In genomic region chr5:110357531-110358179, GRCm38 (mm10) we compare ENCODE assay signal across 9 mouse cellular contexts. TPM values are rescaled to one million over a fixed set of nuclear protein-coding genes. Genes with fewer than 3 reads are reported as not detected.
A peak's percentile ranks its signal among the peaks of the same experiment; 100 is the strongest.
DNase-seq lines count a peak whose midpoint lies in the region; ATAC-seq and TF ChIP-seq lines count a peak whose summit lies in the region.
"Had no signal": no experiment of that assay in that cellular context is flagged by ENCODE, and none has a peak within 500 bp of the region (broad histone marks: within the 10 kb centered on the region; RNA-seq: fewer than 3 reads in every experiment).

No protein-coding gene starts in this region.

- no peak for ATAC-seq in heart, embryonic 12.5 days (ENCODE audit: insufficient number of reproducible peaks, low FRiP score)
- ATAC-seq in midbrain, postnatal 0 days (ENCODE audit: low FRiP score) = peak; percentile 53

- no peaks in the 10 kb centered on the region for H3K4me1 ChIP-seq in heart, adult 2 months (ENCODE audit: control insufficient read depth, insufficient read depth, low read length)
- 0 out of 2 replicates have a peak, but pooled peaks cover 3% of the 10 kb centered on the region for H3K4me1 ChIP-seq in heart, embryonic 12.5 days (replicated peaks)
- no peaks in the 10 kb centered on the region for H3K4me1 ChIP-seq in midbrain, postnatal 0 days (ENCODE audit: insufficient read depth, low read length)
- no peaks in the 10 kb centered on the region for H3K4me1 ChIP-seq in spleen, adult 2 months (ENCODE audit: control insufficient read depth, insufficient read depth, insufficient read length)

- TF ChIP-seq EP300 in heart, adult 2 months (IDR thresholded peaks at IDR 0.05; ENCODE audit: insufficient read depth, low read depth, low read length) = peak; percentile 82; the same call in 1 of the 2 replicates

- TF ChIP-seq CTCF in heart, adult 2 months (IDR thresholded peaks at IDR 0.05) = peak; percentile 80
- TF ChIP-seq CTCF in midbrain, postnatal 0 days (IDR thresholded peaks at IDR 0.05) = peak; percentile 92
- TF ChIP-seq CTCF in spleen, adult 2 months (IDR thresholded peaks at IDR 0.05; ENCODE audit: extremely low read depth, insufficient read depth, insufficient read length, insufficient replicate concordance) = peak; percentile 71; the same call in 1 of the 2 replicates

- no peaks in the 10 kb centered on the region for H3K27me3 ChIP-seq in heart, adult 2 months (ENCODE audit: control insufficient read depth, insufficient read depth, low read length)
- H3K27me3 ChIP-seq in heart, embryonic 12.5 days (replicated peaks) = peaks cover 22% of the 10 kb centered on the region
- no peaks in the 10 kb centered on the region for H3K27me3 ChIP-seq in midbrain, postnatal 0 days (ENCODE audit: insufficient read depth, low read length)
- no peaks in the 10 kb centered on the region for H3K27me3 ChIP-seq in spleen, adult 2 months (ENCODE audit: control insufficient read depth, insufficient read depth, low read length)

- 41% methylated on average over 9 of the region's 9 CpGs for WGBS in heart, adult 2 months
- 41% methylated on average over 9 of the region's 9 CpGs for WGBS in heart, embryonic 12.5 days
- 34% methylated on average over 9 of the region's 9 CpGs for WGBS in midbrain, postnatal 0 days
- 44% methylated on average over 9 of the region's 9 CpGs for WGBS in spleen, adult 2 months

- H3K36me3 ChIP-seq in heart, adult 2 months (ENCODE audit: control insufficient read depth, insufficient read depth, low read length) = no peaks in the 10 kb centered on the region
- H3K36me3 ChIP-seq in heart, embryonic 12.5 days = no peaks in the 10 kb centered on the region
- peaks cover 3% of the 10 kb centered on the region; the same call in 1 of the 2 replicates for H3K36me3 ChIP-seq in midbrain, postnatal 0 days (ENCODE audit: insufficient read depth, low read length)
- H3K36me3 ChIP-seq in spleen, adult 2 months (ENCODE audit: control insufficient read depth, insufficient read depth, low read length) = no peaks in the 10 kb centered on the region

- TF ChIP-seq POLR2A in heart, adult 2 months (IDR thresholded peaks at IDR 0.05; ENCODE audit: insufficient read depth, low read depth, low read length) = no peak
- TF ChIP-seq POLR2A in spleen, adult 2 months (IDR thresholded peaks at IDR 0.05; ENCODE audit: low read depth, low read length) = no peak

- no peak overlapping the region for H3K9ac ChIP-seq in heart, adult 2 months (ENCODE audit: low read depth, low read length)
- H3K9ac ChIP-seq in heart, embryonic 12.5 days = no peak overlapping the region
- no peak overlapping the region for H3K9ac ChIP-seq in midbrain, postnatal 0 days (replicated peaks; ENCODE audit: low read length, poor library complexity, severe bottlenecking)

- DNase-seq in heart, adult 2 months = peak; percentile 63 to 83
- DNase-seq in cerebellum, postnatal 14 days = peak; percentile 93 to 96
- peak; percentile 79 to 90 for DNase-seq in frontal cortex, postnatal 25 days (ENCODE audit: low spot score in 2 of 2)
- DNase-seq in kidney, adult 11 months = peak; percentile 70
- peak; percentile 86 for DNase-seq in left cerebral cortex, postnatal 4 days
- DNase-seq in midbrain, postnatal 0 days (ENCODE audit: low spot score) = peak; percentile 88
- peak; percentile 48 to 69 for DNase-seq in spleen, adult 2 months (ENCODE audit: low read depth in 1 of 2, low spot score in 2 of 2)

- H3K9me3 ChIP-seq in heart, embryonic 12.5 days (replicated peaks) = no peaks in the 10 kb centered on the region
- no peaks in the 10 kb centered on the region for H3K9me3 ChIP-seq in midbrain, postnatal 0 days (ENCODE audit: low read length)

- no peak overlapping the region for H3K4me2 ChIP-seq in heart, embryonic 12.5 days
- H3K4me2 ChIP-seq in midbrain, postnatal 0 days (ENCODE audit: low read depth, low read length, poor library complexity, severe bottlenecking) = no peak overlapping the region

- intact Hi-C loops in heart, adult 2 months (cut with DNase I) = loop anchor here (1.0 to 5.0 kb wide), 3 partner anchors 72 to 279 kb away; no protein-coding TSS in a partner anchor
- intact Hi-C loops in left cerebral cortex, postnatal 4 days (cut with DNase I) = loop anchor here (5.0 kb wide), 2 partner anchors 70 to 280 kb away; no protein-coding TSS in a partner anchor

- no peak overlapping the region for H3K27ac ChIP-seq in heart, adult 2 months
- no peak overlapping the region for H3K27ac ChIP-seq in heart, embryonic 12.5 days (ENCODE audit: poor library complexity, severe bottlenecking)
- no peak overlapping the region for H3K27ac ChIP-seq in midbrain, postnatal 0 days (ENCODE audit: low read depth, low read length)
- no peak overlapping the region for H3K27ac ChIP-seq in spleen, adult 2 months (ENCODE audit: insufficient read depth, low read length)

- no peak overlapping the region for H3K4me3 ChIP-seq in heart, adult 2 months
- no peak overlapping the region for H3K4me3 ChIP-seq in heart, embryonic 12.5 days
- H3K4me3 ChIP-seq in midbrain, postnatal 0 days (ENCODE audit: low read depth, low read length) = no peak overlapping the region
- no peak overlapping the region for H3K4me3 ChIP-seq in spleen, adult 2 months (ENCODE audit: extremely low read depth, insufficient read depth, insufficient read length)

- no peaks in the 10 kb centered on the region for H3K79me2 ChIP-seq in heart, adult 2 months (replicated peaks; ENCODE audit: control insufficient read depth, insufficient read depth, low read length)

RNA-seq across cellular contexts. Expression of gene Lrcol1, which starts 13.1 kb away (rescaled TPM):
- not detected for total RNA-seq in heart, adult 2 months (2021)
- polyA plus RNA-seq in heart, adult 2 months (2012; rRNA removed) = not detected in 2 replicates
- not detected in 2 replicates for polyA plus RNA-seq in heart, embryonic 12.5 days (2016; fragmentation: Nextera tagmentation; extraction: Ambion mirVana)
- total RNA-seq in left cerebral cortex, postnatal 4 days (2021) = not detected
- not detected in 2 replicates for total RNA-seq in midbrain, postnatal 0 days (2014; rRNA removed)
- not detected in 2 replicates for polyA plus RNA-seq in midbrain, postnatal 0 days (2015; fragmentation: Nextera tagmentation; extraction: Ambion mirVana)
- polyA plus RNA-seq in spleen, adult 2 months (2012; rRNA removed) = not detected in 2 replicates
- polyA plus RNA-seq: stomach, embryonic 16.5 days had no signal

RNA-seq across cellular contexts. Expression of gene P2rx2, which starts 14.6 kb away (rescaled TPM):
- not detected for total RNA-seq in heart, adult 2 months (2021)
- 0.12 TPM in 1 of 2 replicates, not detected in the other for polyA plus RNA-seq in heart, adult 2 months (2012; rRNA removed)
- 0.22 TPM in 1 of 2 replicates, not detected in the other for polyA plus RNA-seq in heart, embryonic 12.5 days (2016; fragmentation: Nextera tagmentation; extraction: Ambion mirVana)
- 10 to 100 TPM; 12.5 to 15.0 TPM for total RNA-seq in left cerebral cortex, postnatal 4 days (2021)
- 10.6 and 11.9 TPM in 2 replicates for total RNA-seq in midbrain, postnatal 0 days (2014; rRNA removed)
- polyA plus RNA-seq in midbrain, postnatal 0 days (2015; fragmentation: Nextera tagmentation; extraction: Ambion mirVana) = 10.7 and 13.4 TPM in 2 replicates
- 0.33 and 0.41 TPM in 2 replicates for polyA plus RNA-seq in spleen, adult 2 months (2012; rRNA removed)
